Mouse (Mus musculus): ENCODE measurements at regions not wholly inside any gene's neighbourhood (a gene's known extent, or its start where the extent isn't known, plus 50 kb on each side); places are given as distances from the start of the nearest gene placed in this dataset.

GRCm38 (mm10) chr2:80819268-80819667 is 202.2 kb downstream of the Nup35 start:
- Histone ChIP-seq H3K9me3 (ENCODE audit: control insufficient read depth, low read length) (no peaks in the 10 kb centered on the region), H3K4me1 (ENCODE audit: control insufficient read depth, insufficient read depth, low read length) (no peaks in the 10 kb centered on the region), H3K4me2 (ENCODE audit: low read depth, low read length) (no peak overlapping the region), H3K4me3 (ENCODE audit: low read length) (no peak overlapping the region), H3K27ac (ENCODE audit: low read length) (no peak overlapping the region), H3K27me3 (replicated peaks; ENCODE audit: control insufficient read depth, insufficient read depth, low read length) (no peaks in the 10 kb centered on the region), H3K9ac (ENCODE audit: low read depth, low read length) (no peak overlapping the region), H3K36me3 (ENCODE audit: control insufficient read depth, insufficient read depth, low read length) (no peaks in the 10 kb centered on the region)
- ATAC-seq = no peak
- 65% methylated on average over 2 of the region's 2 CpGs for WGBS

- no peaks in the 10 kb centered on the region for H3K4me1 ChIP-seq (ENCODE audit: control insufficient read depth, insufficient read depth, low read length)
- WGBS = 53% methylated on average over 1 of the region's 1 CpGs
- H3K27ac ChIP-seq (ENCODE audit: low read length) = no peak overlapping the region
Observed at GRCm38 (mm10) chr2:80851056-80851455, 234.0 kb downstream of the Nup35 start.

GRCm38 (mm10) chr2:80855214-80855613 is 238.2 kb downstream of the Nup35 start:
- Histone ChIP-seq H3K9me3 (ENCODE audit: control insufficient read depth, low read length) (no peaks in the 10 kb centered on the region), H3K36me3 (ENCODE audit: control insufficient read depth, insufficient read depth, low read length) (no peaks in the 10 kb centered on the region), H3K27ac (ENCODE audit: low read length) (no peak overlapping the region), H3K9ac (ENCODE audit: low read depth, low read length) (no peak overlapping the region), H3K27me3 (replicated peaks; ENCODE audit: control insufficient read depth, insufficient read depth, low read length) (no peaks in the 10 kb centered on the region), H3K4me2 (ENCODE audit: low read depth, low read length) (no peak overlapping the region), H3K4me3 (ENCODE audit: low read length) (no peak overlapping the region), H3K4me1 (ENCODE audit: control insufficient read depth, insufficient read depth, low read length) (no peaks in the 10 kb centered on the region)
- ATAC-seq = no peak
- WGBS = 54% methylated on average over 4 of the region's 4 CpGs

More at GRCm38 (mm10) chr2:80851056-80851455, 234.0 kb downstream of the Nup35 start:
- Histone ChIP-seq H3K9ac (ENCODE audit: low read depth, low read length) (no peak overlapping the region), H3K4me3 (ENCODE audit: low read length) (no peak overlapping the region), H3K36me3 (ENCODE audit: control insufficient read depth, insufficient read depth, low read length) (no peaks in the 10 kb centered on the region), H3K4me2 (ENCODE audit: low read depth, low read length) (no peak overlapping the region), H3K27me3 (replicated peaks; ENCODE audit: control insufficient read depth, insufficient read depth, low read length) (no peaks in the 10 kb centered on the region), H3K9me3 (ENCODE audit: control insufficient read depth, low read length) (no peaks in the 10 kb centered on the region)
- no peak for ATAC-seq

GRCm38 (mm10) chr2:80870046-80870445 is 253.0 kb downstream of the Nup35 start:
- Histone ChIP-seq H3K4me1 (ENCODE audit: control insufficient read depth, insufficient read depth, low read length) (no peaks in the 10 kb centered on the region), H3K36me3 (ENCODE audit: control insufficient read depth, insufficient read depth, low read length) (no peaks in the 10 kb centered on the region), H3K4me3 (ENCODE audit: low read length) (no peak overlapping the region), H3K4me2 (ENCODE audit: low read depth, low read length) (no peak overlapping the region), H3K9ac (ENCODE audit: low read depth, low read length) (no peak overlapping the region), H3K27ac (ENCODE audit: low read length) (no peak overlapping the region), H3K9me3 (ENCODE audit: control insufficient read depth, low read length) (no peaks in the 10 kb centered on the region), H3K27me3 (replicated peaks; ENCODE audit: control insufficient read depth, insufficient read depth, low read length) (no peaks in the 10 kb centered on the region)
- 73% methylated on average over 8 of the region's 9 CpGs for WGBS
- ATAC-seq = no peak

- no peak overlapping the region for H3K4me2 ChIP-seq (ENCODE audit: low read depth, low read length)
- H3K27me3 ChIP-seq (replicated peaks; ENCODE audit: control insufficient read depth, insufficient read depth, low read length) = no peaks in the 10 kb centered on the region
- WGBS = 84% methylated on average over 6 of the region's 6 CpGs
- no peaks in the 10 kb centered on the region for H3K36me3 ChIP-seq (ENCODE audit: control insufficient read depth, insufficient read depth, low read length)
- no peak for ATAC-seq
- no peaks in the 10 kb centered on the region for H3K9me3 ChIP-seq (ENCODE audit: control insufficient read depth, low read length)
- no peaks in the 10 kb centered on the region for H3K4me1 ChIP-seq (ENCODE audit: control insufficient read depth, insufficient read depth, low read length)
- H3K9ac ChIP-seq (ENCODE audit: low read depth, low read length) = no peak overlapping the region
- no peak overlapping the region for H3K4me3 ChIP-seq (ENCODE audit: low read length)
- H3K27ac ChIP-seq (ENCODE audit: low read length) = no peak overlapping the region
Observed at GRCm38 (mm10) chr2:80870458-80870857, 253.4 kb downstream of the Nup35 start.

GRCm38 (mm10) chr2:80871356-80871755 is 254.3 kb downstream of the Nup35 start:
- Histone ChIP-seq H3K9me3 (ENCODE audit: control insufficient read depth, low read length) (no peaks in the 10 kb centered on the region), H3K27me3 (replicated peaks; ENCODE audit: control insufficient read depth, insufficient read depth, low read length) (no peaks in the 10 kb centered on the region), H3K4me3 (ENCODE audit: low read length) (no peak overlapping the region), H3K36me3 (ENCODE audit: control insufficient read depth, insufficient read depth, low read length) (no peaks in the 10 kb centered on the region), H3K27ac (ENCODE audit: low read length) (no peak overlapping the region), H3K4me2 (ENCODE audit: low read depth, low read length) (no peak overlapping the region), H3K4me1 (ENCODE audit: control insufficient read depth, insufficient read depth, low read length) (no peaks in the 10 kb centered on the region), H3K9ac (ENCODE audit: low read depth, low read length) (no peak overlapping the region)
- 85% methylated on average over 6 of the region's 6 CpGs for WGBS
- no peak for ATAC-seq

- no peak overlapping the region for H3K9ac ChIP-seq (ENCODE audit: low read depth, low read length)
- H3K4me2 ChIP-seq (ENCODE audit: low read depth, low read length) = no peak overlapping the region
- no peaks in the 10 kb centered on the region for H3K4me1 ChIP-seq (ENCODE audit: control insufficient read depth, insufficient read depth, low read length)
- H3K27me3 ChIP-seq (replicated peaks; ENCODE audit: control insufficient read depth, insufficient read depth, low read length) = no peaks in the 10 kb centered on the region
- ATAC-seq = no peak
- H3K27ac ChIP-seq (ENCODE audit: low read length) = no peak overlapping the region
- WGBS = 97% methylated on average over 2 of the region's 2 CpGs
- no peaks in the 10 kb centered on the region for H3K36me3 ChIP-seq (ENCODE audit: control insufficient read depth, insufficient read depth, low read length)
- H3K4me3 ChIP-seq (ENCODE audit: low read length) = no peak overlapping the region
- H3K9me3 ChIP-seq (ENCODE audit: control insufficient read depth, low read length) = no peaks in the 10 kb centered on the region
Observed at GRCm38 (mm10) chr2:80878437-80878836, 261.4 kb downstream of the Nup35 start.

- H3K9me3 ChIP-seq (ENCODE audit: control insufficient read depth, low read length) = no peaks in the 10 kb centered on the region
- H3K27me3 ChIP-seq (replicated peaks; ENCODE audit: control insufficient read depth, insufficient read depth, low read length) = no peaks in the 10 kb centered on the region
- no peak overlapping the region for H3K4me2 ChIP-seq (ENCODE audit: low read depth, low read length)
- no peak for ATAC-seq
- WGBS = 89% methylated on average over 5 of the region's 5 CpGs
- no peaks in the 10 kb centered on the region for H3K36me3 ChIP-seq (ENCODE audit: control insufficient read depth, insufficient read depth, low read length)
- no peak overlapping the region for H3K4me3 ChIP-seq (ENCODE audit: low read length)
- no peaks in the 10 kb centered on the region for H3K4me1 ChIP-seq (ENCODE audit: control insufficient read depth, insufficient read depth, low read length)
- H3K27ac ChIP-seq (ENCODE audit: low read length) = no peak overlapping the region
- H3K9ac ChIP-seq (ENCODE audit: low read depth, low read length) = no peak overlapping the region
Observed at GRCm38 (mm10) chr2:80884231-80884630, 267.2 kb downstream of the Nup35 start.

- WGBS = 82% methylated on average over 3 of the region's 3 CpGs
- no peak overlapping the region for H3K4me3 ChIP-seq (ENCODE audit: low read length)
- no peak for ATAC-seq
- no peak overlapping the region for H3K27ac ChIP-seq (ENCODE audit: low read length)
- no peak overlapping the region for H3K4me2 ChIP-seq (ENCODE audit: low read depth, low read length)
- no peaks in the 10 kb centered on the region for H3K4me1 ChIP-seq (ENCODE audit: control insufficient read depth, insufficient read depth, low read length)
- no peaks in the 10 kb centered on the region for H3K36me3 ChIP-seq (ENCODE audit: control insufficient read depth, insufficient read depth, low read length)
- H3K9ac ChIP-seq (ENCODE audit: low read depth, low read length) = no peak overlapping the region
- no peaks in the 10 kb centered on the region for H3K27me3 ChIP-seq (replicated peaks; ENCODE audit: control insufficient read depth, insufficient read depth, low read length)
- H3K9me3 ChIP-seq (ENCODE audit: control insufficient read depth, low read length) = no peaks in the 10 kb centered on the region
Observed at GRCm38 (mm10) chr2:80902050-80902449, 285.0 kb downstream of the Nup35 start.

- Histone ChIP-seq H3K9me3 (ENCODE audit: control insufficient read depth, low read length) (no peaks in the 10 kb centered on the region), H3K27me3 (replicated peaks; ENCODE audit: control insufficient read depth, insufficient read depth, low read length) (no peaks in the 10 kb centered on the region), H3K4me2 (ENCODE audit: low read depth, low read length) (no peak overlapping the region), H3K4me3 (ENCODE audit: low read length) (no peak overlapping the region), H3K27ac (ENCODE audit: low read length) (no peak overlapping the region), H3K4me1 (ENCODE audit: control insufficient read depth, insufficient read depth, low read length) (no peaks in the 10 kb centered on the region), H3K9ac (ENCODE audit: low read depth, low read length) (no peak overlapping the region), H3K36me3 (ENCODE audit: control insufficient read depth, insufficient read depth, low read length) (no peaks in the 10 kb centered on the region)
- ATAC-seq = no peak
- 92% methylated on average over 2 of the region's 2 CpGs for WGBS
Observed at GRCm38 (mm10) chr2:80913478-80913877, 296.4 kb downstream of the Nup35 start.
